Mouse (Mus musculus) adipocyte (in vitro differentiated cells): Measurements from ENCODE around the gene Thumpd2.

Source experiments
- DNase-seq: peaks from one replicate; pipeline ENCODE4 v3.0.0-alpha.2; 2016; ENCODE audit warnings: low spot score

Thumpd2 gene

DNA sequence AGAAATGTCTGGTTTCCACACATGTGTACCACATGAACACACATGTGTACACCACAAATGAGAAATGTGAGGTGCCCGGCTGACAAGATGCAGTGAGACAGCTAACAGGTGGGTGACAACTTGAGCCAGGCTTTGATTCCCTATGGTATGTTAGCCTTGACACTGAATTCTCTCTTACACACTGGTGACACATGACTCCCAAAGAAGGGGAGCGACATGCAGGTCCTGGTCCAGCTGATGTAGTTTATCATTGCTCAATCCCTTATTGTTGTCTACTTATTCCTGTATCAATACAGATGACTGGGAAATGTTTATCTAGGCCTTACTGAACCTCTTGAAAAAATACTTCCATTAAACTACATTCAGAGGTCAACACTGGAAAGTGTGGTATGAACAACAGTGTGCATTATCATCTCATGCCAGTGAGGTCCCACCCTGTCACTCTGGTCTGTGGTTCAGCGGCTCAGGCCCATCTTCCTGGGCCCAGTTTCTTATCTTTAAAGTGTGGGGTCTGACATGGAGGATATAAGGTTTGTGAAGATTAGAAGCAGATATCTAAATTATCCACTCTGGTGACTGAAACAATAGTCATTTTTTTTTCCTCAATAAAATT is 32.9 kb downstream of the Thumpd2 start:
- no peak for DNase-seq

DNA sequence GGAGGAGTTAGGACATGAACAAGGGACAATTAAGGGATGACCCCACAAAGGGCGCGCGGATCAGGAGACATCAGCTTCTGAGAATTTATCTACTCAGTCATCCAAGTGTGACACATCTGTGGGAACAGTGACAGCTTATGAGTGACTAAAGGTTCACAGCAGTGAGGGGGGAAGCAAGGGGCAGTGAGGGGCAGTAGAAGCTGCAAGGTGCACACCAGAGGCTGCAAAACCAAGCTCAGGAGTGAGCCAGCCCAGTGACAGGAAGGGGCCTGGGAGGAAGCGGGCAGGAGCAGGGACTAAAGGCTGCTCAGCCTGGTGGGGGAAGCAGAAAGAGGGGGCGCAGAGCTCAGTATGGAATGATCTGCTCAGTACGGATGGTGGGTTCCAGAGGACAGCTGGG is 37.6 kb downstream of the Thumpd2 start:
- no peak for DNase-seq

GRCm38 (mm10) chr17:81017132-81017531 is 47.8 kb downstream of the Thumpd2 start:
- DNase-seq: peak; percentile 72

GRCm38 (mm10) chr17:81015814-81016447 is 49.0 kb downstream of the Thumpd2 start:
- DNase-seq: peak; percentile 88

DNA sequence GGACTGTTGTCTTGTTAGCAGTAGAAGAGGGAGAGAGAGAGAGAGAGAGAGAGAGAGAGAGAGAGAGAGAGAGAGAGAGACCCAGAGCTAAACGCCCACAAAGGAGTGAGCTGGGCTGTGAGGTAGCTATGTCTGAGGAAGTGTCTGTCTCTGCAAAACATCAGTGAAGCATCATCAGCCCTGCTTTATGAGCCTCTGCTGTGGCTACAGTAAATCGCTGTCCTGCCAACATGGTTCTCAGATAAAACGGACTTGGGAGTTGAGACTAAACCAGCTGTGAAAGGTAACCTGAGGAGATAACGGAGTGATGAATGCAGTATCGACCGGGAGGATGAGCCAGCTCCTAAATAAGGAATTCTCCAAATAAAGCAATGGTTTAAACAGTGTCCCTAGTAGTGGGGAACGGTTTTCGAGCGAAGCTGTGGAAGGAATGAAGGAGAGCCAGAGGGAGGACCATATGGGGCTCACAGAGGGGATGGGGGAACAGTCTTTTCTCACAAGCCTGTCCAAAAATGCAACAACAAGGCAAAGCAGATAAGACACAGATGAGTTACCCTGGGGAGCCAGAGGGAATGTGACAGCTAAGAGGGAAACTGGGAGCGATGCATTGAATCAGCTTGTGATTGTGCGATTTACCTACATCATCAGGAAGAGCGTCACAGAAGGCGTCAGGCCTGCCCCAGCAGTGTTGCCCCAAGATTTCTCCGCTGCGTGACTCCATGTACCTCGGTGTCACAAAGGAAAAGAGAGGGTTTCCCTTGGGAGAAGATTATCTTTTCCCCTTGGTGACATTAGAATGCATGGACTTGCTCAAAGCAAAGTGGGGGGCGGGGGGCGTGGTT is 53.8 kb downstream of the Thumpd2 start:
- no peak for DNase-seq

DNA sequence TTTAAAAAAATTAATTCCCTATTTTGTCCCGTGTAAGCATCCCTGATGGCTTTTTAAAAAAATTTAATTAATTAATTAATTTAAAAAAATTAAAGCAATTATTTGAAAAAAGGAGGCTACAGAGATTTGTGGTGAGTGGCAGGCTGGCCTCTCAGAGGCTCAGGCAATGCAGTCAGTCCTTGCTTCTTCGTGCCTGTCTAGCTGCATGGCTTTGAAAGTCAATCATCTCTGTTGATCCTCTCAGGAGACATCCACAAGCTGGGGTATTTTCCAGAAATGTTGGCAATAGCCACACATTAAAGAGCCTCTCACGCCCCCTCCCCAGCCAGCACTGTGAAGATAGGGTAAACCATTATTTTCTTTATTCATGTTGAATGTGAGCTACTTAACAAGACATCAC is 54.7 kb downstream of the Thumpd2 start:
- DNase-seq: no peak

- DNase-seq: no peak
Observed at GRCm38 (mm10) chr17:81009112-81009511, 55.8 kb downstream of the Thumpd2 start.

DNA sequence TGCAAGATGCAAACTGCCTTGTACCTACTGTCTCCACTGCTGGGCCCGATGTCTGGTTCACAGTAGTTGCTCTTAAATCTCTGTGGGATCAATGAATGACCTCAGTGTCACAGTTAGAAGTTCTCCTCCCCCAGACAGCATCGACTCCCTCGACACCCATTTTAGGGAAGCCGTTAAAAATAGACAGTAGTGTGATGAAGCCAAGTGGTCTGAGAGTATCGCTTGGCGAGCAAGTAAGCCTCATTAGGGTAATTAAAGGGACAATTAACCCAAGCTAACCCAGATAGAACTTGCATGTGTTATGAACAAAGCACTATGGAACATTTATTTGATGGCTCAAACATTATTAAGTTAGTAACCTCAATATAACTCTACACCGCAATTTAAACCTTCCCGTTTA is 59.6 kb downstream of the Thumpd2 start:
- no peak for DNase-seq

DNA sequence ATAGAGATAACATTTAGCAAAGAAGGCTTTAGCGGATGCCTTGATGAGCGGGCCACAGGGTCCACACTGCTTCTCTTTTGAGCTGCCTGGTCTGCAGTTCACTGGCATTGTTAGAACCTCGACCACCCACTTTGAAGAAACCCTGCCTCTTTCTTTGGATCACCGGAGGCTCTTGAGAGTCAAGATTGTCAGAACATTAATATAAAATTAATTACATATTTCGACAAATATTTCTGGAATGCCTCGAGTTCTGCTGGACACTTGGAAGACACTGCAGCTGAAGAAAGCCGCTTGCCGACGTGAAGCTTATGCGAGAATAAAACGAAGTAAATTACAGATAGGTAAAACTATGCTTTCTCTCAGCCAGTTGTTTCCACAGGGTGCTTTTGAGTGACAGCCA is 60.4 kb downstream of the Thumpd2 start:
- DNase-seq: no peak

DNA sequence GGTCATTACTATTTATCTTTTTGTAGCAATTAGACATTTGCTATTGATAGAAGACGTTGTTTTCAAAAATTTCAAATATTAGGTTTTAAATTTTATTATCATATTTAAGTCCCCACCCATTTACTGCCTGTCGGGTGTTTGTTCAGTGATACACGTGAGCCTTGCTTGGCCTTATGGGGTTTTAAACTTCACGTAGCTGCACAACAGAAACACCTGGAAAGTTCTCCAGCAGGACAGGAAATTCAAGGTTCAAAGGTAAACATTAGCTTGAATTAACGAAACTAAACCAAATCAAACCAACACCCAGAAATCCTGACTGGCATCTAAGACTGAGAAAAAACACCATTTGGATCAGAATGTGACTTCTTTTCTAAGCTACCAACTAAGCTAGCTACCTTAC is 62.8 kb downstream of the Thumpd2 start:
- no peak for DNase-seq

GRCm38 (mm10) chr17:81001647-81002046 is 63.2 kb downstream of the Thumpd2 start:
- DNase-seq: no peak

- DNase-seq: no peak
Observed at GRCm38 (mm10) chr17:81001010-81001409, 63.9 kb downstream of the Thumpd2 start.

DNA sequence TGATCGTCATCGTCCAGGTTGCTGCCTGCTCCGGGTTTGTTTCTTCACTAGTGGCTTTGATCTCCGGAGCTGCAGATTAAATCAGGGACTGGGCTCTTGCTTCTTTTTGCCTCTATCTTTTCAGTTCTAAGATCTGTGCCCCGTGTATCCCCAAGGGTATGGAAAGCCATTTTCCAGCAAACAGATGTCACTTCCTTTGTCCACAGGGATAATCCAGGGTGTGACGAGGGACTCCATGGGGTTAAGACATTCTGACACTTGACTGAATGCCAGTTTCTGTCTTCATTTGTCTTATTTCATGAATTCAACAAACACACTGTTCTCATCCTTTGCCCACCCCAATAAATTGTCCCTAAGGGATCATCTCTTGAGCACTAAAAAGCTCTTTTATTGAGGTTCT is 65.9 kb downstream of the Thumpd2 start:
- no peak for DNase-seq

- peak; percentile 60 for DNase-seq
Observed at GRCm38 (mm10) chr17:80997226-80997625, 67.7 kb downstream of the Thumpd2 start.

DNA sequence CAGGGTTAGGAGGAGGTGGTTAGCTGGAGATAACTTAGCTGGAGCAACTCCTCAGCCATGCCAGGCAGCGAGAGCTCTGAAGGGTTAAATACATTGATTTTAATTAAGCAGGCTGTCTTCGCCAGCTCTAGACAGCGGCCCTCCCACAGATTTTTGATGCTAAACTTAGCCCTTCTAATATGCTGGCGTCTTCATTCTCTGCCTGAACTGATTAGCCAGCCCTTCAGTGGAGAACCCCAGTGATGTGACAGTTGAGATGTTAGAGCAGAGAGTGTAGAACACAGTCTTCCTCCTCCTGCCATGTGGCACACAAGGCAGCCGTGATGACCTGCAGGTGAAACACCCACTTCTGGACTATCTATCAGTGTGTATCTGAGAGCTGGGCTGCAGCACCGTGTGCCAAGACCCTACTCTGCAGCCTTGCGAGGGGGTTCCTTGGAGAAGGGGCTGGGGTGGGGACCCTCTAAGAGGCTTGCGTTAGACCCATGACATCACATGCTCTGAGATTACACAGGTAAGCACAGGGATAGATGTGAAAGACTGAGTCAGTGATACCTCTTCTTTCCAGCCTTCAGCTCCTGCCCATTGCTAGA is 73.3 kb downstream of the Thumpd2 start:
- no peak for DNase-seq

DNA sequence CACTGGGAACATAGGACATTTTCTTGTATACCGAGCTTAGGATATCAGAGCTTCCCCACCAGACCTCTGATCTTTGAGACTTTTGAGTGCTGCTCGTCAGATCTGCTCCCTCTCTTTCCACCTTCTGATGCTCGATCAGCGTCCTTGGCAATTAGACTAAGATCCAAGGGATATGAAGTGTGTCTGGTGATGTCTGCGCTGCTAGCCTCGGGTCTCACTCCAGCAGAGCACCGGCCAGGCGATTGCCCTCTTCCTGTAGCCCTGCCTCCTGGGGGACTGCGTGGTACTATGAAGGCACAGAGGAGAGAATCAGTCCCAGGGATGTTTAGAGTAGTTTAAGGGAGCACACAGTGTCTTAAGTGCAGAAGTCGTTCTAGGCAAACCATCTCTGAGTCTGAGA is 81.9 kb downstream of the Thumpd2 start:
- no peak for DNase-seq

- peak; percentile 83 for DNase-seq
Observed at GRCm38 (mm10) chr17:80982412-80982787, 82.5 kb downstream of the Thumpd2 start.

GRCm38 (mm10) chr17:80981721-80982411 is 83.0 kb downstream of the Thumpd2 start:
- DNase-seq: peak; percentile 51

DNA sequence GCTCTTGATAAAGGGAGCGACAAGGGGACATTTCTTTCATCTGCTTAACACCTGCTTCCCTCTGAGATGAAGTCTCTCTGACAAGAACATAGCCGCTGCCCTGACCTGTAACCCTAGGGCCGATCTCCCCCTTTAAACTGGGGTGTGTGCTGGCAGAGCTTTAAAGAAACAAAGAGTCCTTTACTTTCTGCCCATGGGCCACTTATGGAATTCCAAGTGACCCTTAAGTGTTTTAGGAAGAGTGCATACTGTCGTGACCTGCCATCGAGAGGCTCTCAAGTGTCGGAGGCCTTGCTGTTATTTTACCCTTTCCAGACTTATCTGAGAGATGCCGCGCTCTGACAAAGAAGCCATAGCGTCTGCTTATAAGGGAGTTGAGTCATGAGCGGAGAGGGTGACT is 84.8 kb downstream of the Thumpd2 start:
- no peak for DNase-seq

GRCm38 (mm10) chr17:80977245-80977644 is 87.6 kb downstream of the Thumpd2 start:
- DNase-seq: no peak
